Mouse (Mus musculus) intestine, postnatal 0 days (tissue): ENCODE measurements around the gene Ucn. TPM values are rescaled to one million over a fixed set of nuclear protein-coding genes. Genes with fewer than 3 reads are reported as not detected.

ENCODE experiments used
- ATAC-seq: fragments of 200-750 bp; cut with Nextera tagmentation; 2 replicates; pipeline ENCODE4 v1.8.0; 2017; ENCODE audit warnings: mild to moderate bottlenecking, moderate TSS enrichment, moderate library complexity
- H3K27ac ChIP-seq: fragments of 300-500 bp; sonication (generic); 2 replicates; pipeline ENCODE4 v1.5.1; 2014; ENCODE audit warnings: mild to moderate bottlenecking, low read depth, low read length, moderate library complexity
- H3K27me3 ChIP-seq: fragments of 300-500 bp; sonication (generic); replicated peaks from 2 replicates; pipeline ENCODE4 v1.6.1; 2014; ENCODE audit warnings: low read length, mixed read lengths; ENCODE audit not compliant: control insufficient read depth, insufficient read depth
- H3K36me3 ChIP-seq: fragments of 300-500 bp; sonication (generic); 2 replicates; pipeline ENCODE4 v1.6.1; 2014; ENCODE audit warnings: mild to moderate bottlenecking, moderate library complexity; ENCODE audit not compliant: control insufficient read depth, insufficient read depth
- H3K4me1 ChIP-seq: fragments of 300-500 bp; sonication (generic); replicated peaks from 2 replicates; pipeline ENCODE4 v1.6.1; 2014; ENCODE audit warnings: antibody characterized with exemption, low read length, mixed read lengths; ENCODE audit not compliant: control insufficient read depth, insufficient read depth
- H3K4me2 ChIP-seq: fragments of 300-500 bp; sonication (generic); replicated peaks from 2 replicates; pipeline ENCODE4 v1.6.1; 2014; ENCODE audit warnings: low read depth, mild to moderate bottlenecking, moderate library complexity
- H3K4me3 ChIP-seq: fragments of 300-500 bp; sonication (generic); 2 replicates; pipeline ENCODE4 v1.5.1; 2014; ENCODE audit warnings: low read depth, low read length
- H3K9ac ChIP-seq: fragments of 300-500 bp; sonication (generic); 2 replicates; pipeline ENCODE4 v1.6.1; 2014; ENCODE audit warnings: mild to moderate bottlenecking, low read depth, low read length
- H3K9me3 ChIP-seq: fragments of 300-500 bp; sonication (generic); 2 replicates; pipeline ENCODE4 v1.6.1; 2016; ENCODE audit warnings: mixed run types; ENCODE audit not compliant: control insufficient read depth
- CTCF ChIP-seq: sonication (generic); IDR thresholded peaks from 2 replicates; pipeline ENCODE4 v1.5.1; 2016; ENCODE audit warnings: low read depth, mild to moderate bottlenecking, control low read depth, antibody characterized with exemption, moderate library complexity
- WGBS: fragments of 180-500 bp; shearing (Covaris S2); extraction: QIAGEN DNeasy Blood & Tissue Kit; methylation state at CpG from one replicate; pipeline ENCODE4 v1.1.7; 2014; 5-methylcytosine and 5-hydroxymethylcytosine counted together
- polyA plus RNA-seq: library from polyadenylated mRNA; unstranded; fragments of >200 nt; fragmentation: Nextera tagmentation; extraction: Ambion mirVana; gene quantifications from 2 replicates; pipeline ENCODE4 v1.2.1, GENCODE M21; 2015

The Ucn gene
- not detected in 2 replicates for polyA plus RNA-seq

GRCm38 (mm10) chr5:31138241-31138967, at the start of gene Ucn:
Ucn (minus strand) TSS chr5:31138829.
- 0 out of 2 replicates have a peak, but pooled peaks cover 8% of the 10 kb centered on the region for H3K36me3 ChIP-seq
- H3K27ac ChIP-seq = no peak within 1 kb of the TSS
- ATAC-seq = no peak
- TF ChIP-seq CTCF = no peak
- H3K4me3 ChIP-seq = 0 out of 2 replicates have a peak within 1 kb of the TSS, but pooled peaks have one; percentile 14
- no peak within 1 kb of the TSS for H3K9ac ChIP-seq
- WGBS = 1% methylated on average over 52 of the region's 52 CpGs
- H3K27me3 ChIP-seq = peaks cover 56% of the 10 kb centered on the region
- H3K9me3 ChIP-seq = no peaks in the 10 kb centered on the region
- H3K4me2 ChIP-seq = peak within 1 kb of the TSS; percentile 37
- no peaks in the 10 kb centered on the region for H3K4me1 ChIP-seq

- Histone ChIP-seq H3K27ac (no peak overlapping the region), H3K4me1 (no peaks in the 10 kb centered on the region), H3K36me3 (peaks cover 19% of the 10 kb centered on the region), H3K4me3 (no peak overlapping the region), H3K9ac (no peak overlapping the region), H3K4me2 (no peak overlapping the region), H3K27me3 (no peaks in the 10 kb centered on the region), H3K9me3 (no peaks in the 10 kb centered on the region)
- TF ChIP-seq CTCF = no peak
- no peak for ATAC-seq
- WGBS = 50% methylated on average over 4 of the region's 4 CpGs
These were observed 45.0 kb upstream of the Ucn start for GRCm38 (mm10) chr5:31183678-31184077.

GRCm38 (mm10) chr5:31181183-31181770, 42.6 kb upstream of the Ucn start:
- Histone ChIP-seq H3K9me3 (no peaks in the 10 kb centered on the region), H3K4me3 (no peak overlapping the region), H3K27ac (no peak overlapping the region), H3K4me1 (no peaks in the 10 kb centered on the region), H3K36me3 (no peaks in the 10 kb centered on the region), H3K27me3 (no peaks in the 10 kb centered on the region), H3K4me2 (no peak overlapping the region), H3K9ac (no peak overlapping the region)
- 87% methylated on average over 9 of the region's 9 CpGs for WGBS
- no peak for ATAC-seq
- no peak for TF ChIP-seq CTCF

GRCm38 (mm10) chr5:31179766-31180630, 41.4 kb upstream of the Ucn start, which contains the start of the genes Gm29609 and Gtf3c2:
Gm29609 (minus strand) TSS chr5:31179911.
Gtf3c2 (minus strand) TSS chr5:31180144.
- Histone ChIP-seq H3K9ac (peak within 1 kb of the TSS; percentile 76), H3K27ac (peak within 1 kb of the TSS; percentile 95), H3K4me2 (peak within 1 kb of the TSS; percentile 85), H3K36me3 (no peaks in the 10 kb centered on the region), H3K4me3 (peak within 1 kb of the TSS; percentile 98), H3K9me3 (no peaks in the 10 kb centered on the region), H3K4me1 (no peaks in the 10 kb centered on the region), H3K27me3 (no peaks in the 10 kb centered on the region)
- ATAC-seq = peak; percentile 97
- under 1% methylated on average over 59 of the region's 59 CpGs for WGBS
- peak; percentile 34; the same call in 1 of the 2 replicates for TF ChIP-seq CTCF

- Histone ChIP-seq H3K27me3 (no peaks in the 10 kb centered on the region), H3K27ac (peak overlapping the region; percentile 95), H3K4me1 (no peaks in the 10 kb centered on the region), H3K9ac (peak overlapping the region; percentile 76), H3K4me3 (peak overlapping the region; percentile 98), H3K36me3 (peaks cover 3% of the 10 kb centered on the region; the same call in 1 of the 2 replicates), H3K4me2 (peak overlapping the region; percentile 85), H3K9me3 (no peaks in the 10 kb centered on the region)
- TF ChIP-seq CTCF = peak; percentile 13; the same call in 1 of the 2 replicates
- WGBS = under 1% methylated on average over 25 of the region's 25 CpGs
- ATAC-seq = peak; percentile 51
These were observed 40.7 kb upstream of the Ucn start for GRCm38 (mm10) chr5:31179301-31179765.

GRCm38 (mm10) chr5:31168630-31169029, 30.0 kb upstream of the Ucn start:
- no peak for TF ChIP-seq CTCF
- H3K4me3 ChIP-seq = no peak overlapping the region
- no peaks in the 10 kb centered on the region for H3K27me3 ChIP-seq
- H3K9ac ChIP-seq = no peak overlapping the region
- no peak overlapping the region for H3K4me2 ChIP-seq
- H3K4me1 ChIP-seq = no peaks in the 10 kb centered on the region
- H3K36me3 ChIP-seq = peaks cover 84% of the 10 kb centered on the region
- H3K9me3 ChIP-seq = no peaks in the 10 kb centered on the region
- WGBS = 90% methylated on average over 4 of the region's 4 CpGs
- H3K27ac ChIP-seq = no peak overlapping the region
- ATAC-seq = no peak
